ENCODE assay signal across 1 mouse cellular context in the genomic region with DNA sequence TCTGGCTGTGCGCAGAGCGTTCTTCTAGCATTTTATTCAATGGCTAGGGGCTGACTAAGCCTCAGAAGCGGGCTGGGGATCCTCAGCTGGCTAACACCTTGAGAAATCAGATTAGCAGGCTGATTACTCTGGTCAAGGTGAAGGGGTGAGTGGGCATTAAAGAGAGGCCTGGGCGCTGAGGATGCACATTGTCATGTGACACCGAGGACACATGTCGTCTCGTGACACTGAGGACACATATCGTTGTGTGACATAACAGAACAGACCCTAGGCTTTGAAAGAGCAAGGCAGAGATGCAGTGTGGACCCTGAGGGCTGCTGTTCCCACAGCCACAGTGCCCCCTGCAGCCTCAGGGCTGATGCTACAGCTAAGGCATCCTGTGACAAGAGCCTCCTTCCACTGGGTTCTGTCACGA.
A peak's percentile ranks its signal among the peaks of the same experiment; 100 is the strongest.
TF ChIP-seq lines count a peak whose summit lies in the region.

No protein-coding gene starts in this region.

TF ChIP-seq in MEL, 35 proteins besides CTCF, POLR2A, EP300 and RAD21 (continued from another document):
- TF ChIP-seq HCFC1 (IDR thresholded peaks at IDR 0.05; ENCODE audit: low read depth, low read length) (no peak), UBTF (IDR thresholded peaks at IDR 0.05; ENCODE audit: borderline replicate concordance, insufficient read depth, low read depth, low read length) (no peak), ETS1 (IDR thresholded peaks at IDR 0.05; ENCODE audit: low read depth, low read length) (no peak), ZC3H11A (IDR thresholded peaks at IDR 0.05; ENCODE audit: low read depth, low read length) (peak; percentile 35; the same call in 1 of the 2 replicates), E2F4 (IDR thresholded peaks at IDR 0.05; ENCODE audit: borderline replicate concordance, low read depth, low read length) (no peak)
